Comparison of ENCODE assay signal across 18 mouse cellular contexts in genomic region chr9:43930037-43930404, GRCm38 (mm10).
DNase-seq lines count a peak whose midpoint lies in the region; ATAC-seq lines count a peak whose summit lies in the region.
"Had no signal": no experiment of that assay in that cellular context is flagged by ENCODE, and none has a peak within 500 bp of the region (broad histone marks: within the 10 kb centered on the region; RNA-seq: fewer than 3 reads in every experiment).

No protein-coding gene starts in this region.

- ATAC-seq in kidney, embryonic 16.5 days (ENCODE audit: low FRiP score, low TSS enrichment), result 0 out of 2 replicates have a peak, but pooled peaks have one; percentile 13
- ATAC-seq in forebrain, embryonic 16.5 days, result 0 out of 2 replicates have a peak, but pooled peaks have one; percentile 9
- ATAC-seq in hindbrain, embryonic 16.5 days, result 0 out of 2 replicates have a peak, but pooled peaks have one; percentile 7
- ATAC-seq in neural tube, embryonic 12.5 days (ENCODE audit: low FRiP score, low read depth), result peak; percentile 51
- ATAC-seq in inflammation-experienced regulatory T-cells, adult 6 months, result no peak
- ATAC-seq: liver, postnatal 0 days had no signal

- no peaks in the 10 kb centered on the region for H3K36me3 ChIP-seq in kidney, embryonic 16.5 days (ENCODE audit: insufficient read depth, low read length)
- no peaks in the 10 kb centered on the region for H3K36me3 ChIP-seq in forebrain, embryonic 16.5 days (ENCODE audit: control insufficient read depth, insufficient read depth)
- H3K36me3 ChIP-seq in hindbrain, embryonic 16.5 days (ENCODE audit: control insufficient read depth, insufficient read depth, low read length), result no peaks in the 10 kb centered on the region
- H3K36me3 ChIP-seq in neural tube, embryonic 12.5 days, result no peaks in the 10 kb centered on the region
- H3K36me3 ChIP-seq in embryonic facial prominence, embryonic 10.5 days (replicated peaks), result no peaks in the 10 kb centered on the region
- H3K36me3 ChIP-seq: stomach, embryonic 15.5 days had no signal

- no peaks in the 10 kb centered on the region for H3K27me3 ChIP-seq in kidney, embryonic 16.5 days (ENCODE audit: insufficient read depth, low read length)
- H3K27me3 ChIP-seq in forebrain, embryonic 16.5 days (replicated peaks; ENCODE audit: control insufficient read depth, insufficient read depth, low read length), result no peaks in the 10 kb centered on the region
- H3K27me3 ChIP-seq in hindbrain, embryonic 16.5 days (replicated peaks; ENCODE audit: control insufficient read depth, insufficient read depth, low read length), result no peaks in the 10 kb centered on the region; the same call in 1 of the 2 replicates
- H3K27me3 ChIP-seq in neural tube, embryonic 12.5 days (replicated peaks), result 0 out of 2 replicates have a peak, but pooled peaks cover 4% of the 10 kb centered on the region
- peaks cover 14% of the 10 kb centered on the region; the same call in 1 of the 2 replicates for H3K27me3 ChIP-seq in embryonic facial prominence, embryonic 10.5 days (replicated peaks; ENCODE audit: low read depth, poor library complexity, severe bottlenecking)
- H3K27me3 ChIP-seq: stomach, embryonic 15.5 days had no signal

- peak overlapping the region; percentile 4; the same call in 1 of the 2 replicates for H3K27ac ChIP-seq in kidney, embryonic 16.5 days (ENCODE audit: low read length)
- H3K27ac ChIP-seq in forebrain, embryonic 16.5 days (ENCODE audit: low read length), result peak overlapping the region; percentile 91
- peak overlapping the region; percentile 23; the same call in 1 of the 2 replicates for H3K27ac ChIP-seq in hindbrain, embryonic 16.5 days (ENCODE audit: low read depth, low read length)
- H3K27ac ChIP-seq in neural tube, embryonic 12.5 days, result peak overlapping the region; percentile 46; the same call in 1 of the 2 replicates
- H3K27ac ChIP-seq in embryonic facial prominence, embryonic 10.5 days (replicated peaks), result no peak overlapping the region
- H3K27ac ChIP-seq: stomach, embryonic 15.5 days had no signal

- no peaks in the 10 kb centered on the region; the same call in 1 of the 2 replicates for H3K9me3 ChIP-seq in kidney, embryonic 16.5 days (ENCODE audit: low read length)
- H3K9me3 ChIP-seq in forebrain, embryonic 16.5 days (ENCODE audit: control insufficient read depth, low read length), result no peaks in the 10 kb centered on the region
- no peaks in the 10 kb centered on the region for H3K9me3 ChIP-seq in hindbrain, embryonic 16.5 days (ENCODE audit: control insufficient read depth, low read length)
- peaks cover 9% of the 10 kb centered on the region; the same call in 1 of the 2 replicates for H3K9me3 ChIP-seq in neural tube, embryonic 12.5 days
- no peaks in the 10 kb centered on the region for H3K9me3 ChIP-seq in embryonic facial prominence, embryonic 10.5 days
- H3K9me3 ChIP-seq: stomach, embryonic 15.5 days had no signal

- H3K4me1 ChIP-seq in kidney, embryonic 16.5 days (ENCODE audit: insufficient read depth, low read length), result peaks cover 25% of the 10 kb centered on the region
- peaks cover 49% of the 10 kb centered on the region for H3K4me1 ChIP-seq in forebrain, embryonic 16.5 days (replicated peaks; ENCODE audit: control insufficient read depth, insufficient read depth, low read length)
- H3K4me1 ChIP-seq in hindbrain, embryonic 16.5 days (ENCODE audit: control insufficient read depth, insufficient read depth, low read depth, low read length), result peaks cover 30% of the 10 kb centered on the region
- peaks cover 59% of the 10 kb centered on the region for H3K4me1 ChIP-seq in neural tube, embryonic 12.5 days
- peaks cover 18% of the 10 kb centered on the region for H3K4me1 ChIP-seq in embryonic facial prominence, embryonic 10.5 days
- H3K4me1 ChIP-seq: stomach, embryonic 15.5 days had no signal

- H3K4me3 ChIP-seq in kidney, embryonic 16.5 days (ENCODE audit: low read length), result no peak overlapping the region
- H3K4me3 ChIP-seq in forebrain, embryonic 16.5 days (replicated peaks; ENCODE audit: low read length), result no peak overlapping the region
- no peak overlapping the region for H3K4me3 ChIP-seq in hindbrain, embryonic 16.5 days (ENCODE audit: low read length)
- H3K4me3 ChIP-seq in neural tube, embryonic 12.5 days, result no peak overlapping the region
- no peak overlapping the region for H3K4me3 ChIP-seq in embryonic facial prominence, embryonic 10.5 days
- H3K4me3 ChIP-seq: erythroblast, embryonic 14.5 days; stomach, embryonic 15.5 days had no signal

- H3K4me2 ChIP-seq in kidney, embryonic 16.5 days (replicated peaks; ENCODE audit: low read depth, low read length), result peak overlapping the region; percentile 2; the same call in 1 of the 2 replicates
- peak overlapping the region; percentile 17; the same call in 1 of the 2 replicates for H3K4me2 ChIP-seq in forebrain, embryonic 16.5 days (ENCODE audit: low read length)
- H3K4me2 ChIP-seq in hindbrain, embryonic 16.5 days (ENCODE audit: low read length), result no peak overlapping the region
- H3K4me2 ChIP-seq in neural tube, embryonic 12.5 days (replicated peaks), result peak overlapping the region; percentile 33; the same call in 1 of the 2 replicates
- H3K4me2 ChIP-seq: heart, embryonic 11.5 days; stomach, embryonic 15.5 days had no signal

- H3K9ac ChIP-seq in kidney, embryonic 16.5 days (replicated peaks; ENCODE audit: low read length), result no peak overlapping the region
- no peak overlapping the region for H3K9ac ChIP-seq in forebrain, embryonic 16.5 days (replicated peaks; ENCODE audit: low read depth, low read length)
- H3K9ac ChIP-seq in hindbrain, embryonic 16.5 days (ENCODE audit: low read depth, low read length), result no peak overlapping the region
- H3K9ac ChIP-seq in neural tube, embryonic 12.5 days, result no peak overlapping the region
- H3K9ac ChIP-seq: liver, postnatal 0 days; stomach, embryonic 15.5 days had no signal

- DNase-seq in kidney, postnatal 14 days, result no peak
- no peak for DNase-seq in embryonic facial prominence, embryonic 10.5 days (ENCODE audit: low spot score)
- no peak for DNase-seq in urinary bladder, adult 18-20 months (ENCODE audit: low spot score in 2 of 2)
- DNase-seq: cerebellum, adult 11 months; cerebellum, postnatal 36 days; gastrocnemius, postnatal 36 days; heart, postnatal 14 days; liver, postnatal 0 days; lung, postnatal 14 days; spleen, adult 18-20 months had no signal
